Mouse (Mus musculus): ENCODE results near the gene Fam19a2. TPM values are rescaled to one million over a fixed set of nuclear protein-coding genes. Genes with fewer than 3 reads are reported as not detected.

The Fam19a2 gene
- polyA plus RNA-seq, 1 experiment from 2014 or later, result 0.25 TPM

- Histone ChIP-seq H3K36me3 (replicated peaks; ENCODE audit: insufficient read depth, low read length) (no peaks in the 10 kb centered on the region), H3K4me2 (ENCODE audit: low read depth, low read length) (no peak overlapping the region), H3K9me3 (ENCODE audit: low read length) (no peaks in the 10 kb centered on the region), H3K27me3 (ENCODE audit: insufficient read depth, low read length) (no peaks in the 10 kb centered on the region), H3K4me3 (ENCODE audit: low read depth, low read length) (no peak overlapping the region), H3K9ac (replicated peaks) (no peak overlapping the region), H3K27ac (ENCODE audit: low read depth) (no peak overlapping the region), H3K4me1 (ENCODE audit: insufficient read depth) (no peaks in the 10 kb centered on the region)
- DNase-seq (no peak), ATAC-seq (no peak)
- peak; percentile 39 for TF ChIP-seq CTCF (IDR thresholded peaks at IDR 0.05; ENCODE audit: low read depth)
- TF ChIP-seq EP300 (IDR thresholded peaks at IDR 0.05; ENCODE audit: low read depth), result no peak
- 74% methylated on average over 7 of the region's 7 CpGs for WGBS (ENCODE audit: insufficient replicate concordance)
Measured at GRCm38 (mm10) chr10:123255674-123256348, 8.0 kb upstream of the Fam19a2 start.

GRCm38 (mm10) chr10:123264461-123265191 lies 830 bp downstream of the Fam19a2 start:
- Histone ChIP-seq H3K27me3 (ENCODE audit: insufficient read depth, low read length) (peaks cover 53% of the 10 kb centered on the region), H3K36me3 (replicated peaks; ENCODE audit: insufficient read depth, low read length) (no peaks in the 10 kb centered on the region), H3K9me3 (ENCODE audit: low read length) (no peaks in the 10 kb centered on the region), H3K9ac (replicated peaks) (no peak overlapping the region), H3K4me1 (ENCODE audit: insufficient read depth) (peaks cover 6% of the 10 kb centered on the region), H3K4me2 (ENCODE audit: low read depth, low read length) (peak overlapping the region; percentile 70), H3K4me3 (ENCODE audit: low read depth, low read length) (peak overlapping the region; percentile 28), H3K27ac (ENCODE audit: low read depth) (no peak overlapping the region)
- no peak for ATAC-seq
- DNase-seq, result peak; percentile 33
- under 1% methylated on average over 82 of the region's 84 CpGs for WGBS (ENCODE audit: insufficient replicate concordance)
- TF ChIP-seq EP300 (IDR thresholded peaks at IDR 0.05; ENCODE audit: low read depth) (no peak), CTCF (IDR thresholded peaks at IDR 0.05; ENCODE audit: low read depth) (no peak)

GRCm38 (mm10) chr10:123265241-123265790 lies 1.5 kb downstream of the Fam19a2 start:
- H3K4me3 ChIP-seq (ENCODE audit: low read depth, low read length), result peak overlapping the region; percentile 28
- no peak for ATAC-seq

GRCm38 (mm10) chr10:123268568-123268967 lies 4.8 kb downstream of the Fam19a2 start:
- ATAC-seq (no peak), DNase-seq (no peak)
- Histone ChIP-seq H3K9ac (replicated peaks) (no peak overlapping the region), H3K4me2 (ENCODE audit: low read depth, low read length) (no peak overlapping the region), H3K27me3 (ENCODE audit: insufficient read depth, low read length) (peaks cover 48% of the 10 kb centered on the region), H3K4me1 (ENCODE audit: insufficient read depth) (peaks cover 6% of the 10 kb centered on the region), H3K4me3 (ENCODE audit: low read depth, low read length) (no peak overlapping the region), H3K27ac (ENCODE audit: low read depth) (no peak overlapping the region), H3K36me3 (replicated peaks; ENCODE audit: insufficient read depth, low read length) (no peaks in the 10 kb centered on the region), H3K9me3 (ENCODE audit: low read length) (no peaks in the 10 kb centered on the region)
- 54% methylated on average over 10 of the region's 10 CpGs for WGBS (ENCODE audit: insufficient replicate concordance)
- TF ChIP-seq CTCF (IDR thresholded peaks at IDR 0.05; ENCODE audit: low read depth) (no peak), EP300 (IDR thresholded peaks at IDR 0.05; ENCODE audit: low read depth) (no peak)

More at GRCm38 (mm10) chr10:123265241-123265790, 1.5 kb downstream of the Fam19a2 start:
- peaks cover 6% of the 10 kb centered on the region for H3K4me1 ChIP-seq (ENCODE audit: insufficient read depth)
- no peaks in the 10 kb centered on the region for H3K36me3 ChIP-seq (replicated peaks; ENCODE audit: insufficient read depth, low read length)
- DNase-seq, result peak; percentile 16
- peak overlapping the region; percentile 70 for H3K4me2 ChIP-seq (ENCODE audit: low read depth, low read length)
- TF ChIP-seq CTCF (IDR thresholded peaks at IDR 0.05; ENCODE audit: low read depth) (no peak), EP300 (IDR thresholded peaks at IDR 0.05; ENCODE audit: low read depth) (no peak)
- H3K9ac ChIP-seq (replicated peaks), result no peak overlapping the region
- peaks cover 53% of the 10 kb centered on the region for H3K27me3 ChIP-seq (ENCODE audit: insufficient read depth, low read length)
- no peaks in the 10 kb centered on the region for H3K9me3 ChIP-seq (ENCODE audit: low read length)
- 1% methylated on average over 40 of the region's 50 CpGs for WGBS (ENCODE audit: insufficient replicate concordance)
- no peak overlapping the region for H3K27ac ChIP-seq (ENCODE audit: low read depth)

- WGBS (ENCODE audit: insufficient replicate concordance), result 60% methylated on average over 11 of the region's 11 CpGs
- no peak for DNase-seq
- no peak overlapping the region for H3K9ac ChIP-seq (replicated peaks)
- H3K4me1 ChIP-seq (ENCODE audit: insufficient read depth), result no peaks in the 10 kb centered on the region
- H3K9me3 ChIP-seq (ENCODE audit: low read length), result no peaks in the 10 kb centered on the region
- no peaks in the 10 kb centered on the region for H3K27me3 ChIP-seq (ENCODE audit: insufficient read depth, low read length)
- H3K36me3 ChIP-seq (replicated peaks; ENCODE audit: insufficient read depth, low read length), result no peaks in the 10 kb centered on the region
- no peak overlapping the region for H3K27ac ChIP-seq (ENCODE audit: low read depth)
- H3K4me2 ChIP-seq (ENCODE audit: low read depth, low read length), result no peak overlapping the region
- TF ChIP-seq EP300 (IDR thresholded peaks at IDR 0.05; ENCODE audit: low read depth), result no peak
- TF ChIP-seq CTCF (IDR thresholded peaks at IDR 0.05; ENCODE audit: low read depth), result no peak
- no peak overlapping the region for H3K4me3 ChIP-seq (ENCODE audit: low read depth, low read length)
- ATAC-seq, result no peak
Measured at GRCm38 (mm10) chr10:123274554-123274953, 10.8 kb downstream of the Fam19a2 start.

GRCm38 (mm10) chr10:123307300-123307699 lies 43.5 kb downstream of the Fam19a2 start:
- no peaks in the 10 kb centered on the region for H3K4me1 ChIP-seq (ENCODE audit: insufficient read depth)
- no peak overlapping the region for H3K4me2 ChIP-seq (ENCODE audit: low read depth, low read length)
- H3K36me3 ChIP-seq (replicated peaks; ENCODE audit: insufficient read depth, low read length), result no peaks in the 10 kb centered on the region
- no peak overlapping the region for H3K9ac ChIP-seq (replicated peaks)
- TF ChIP-seq CTCF (IDR thresholded peaks at IDR 0.05; ENCODE audit: low read depth) (no peak), EP300 (IDR thresholded peaks at IDR 0.05; ENCODE audit: low read depth) (no peak)
- H3K27me3 ChIP-seq (ENCODE audit: insufficient read depth, low read length), result no peaks in the 10 kb centered on the region
- DNase-seq, result no peak
- H3K27ac ChIP-seq (ENCODE audit: low read depth), result no peak overlapping the region
- ATAC-seq, result no peak
- H3K4me3 ChIP-seq (ENCODE audit: low read depth, low read length), result no peak overlapping the region
- no peaks in the 10 kb centered on the region for H3K9me3 ChIP-seq (ENCODE audit: low read length)
